Mouse (Mus musculus) spleen, adult 2 months (tissue): Measurements from ENCODE around the gene Rnf157. TPM values are rescaled to one million over a fixed set of nuclear protein-coding genes. Genes with fewer than 3 reads are reported as not detected.
A peak's percentile ranks its signal among the peaks of the same experiment; 100 is the strongest.

Source experiments
- DNase-seq, 2 experiments: peaks; one replicate each; pipeline versions ENCODE4 v3.0.0 to v3.0.0-alpha.2; 2012 to 2021; ENCODE audit warnings: low spot score in 2 of 2, low read depth in 1 of 2
- H3K27ac ChIP-seq: fragments of 200-500 bp; 2 replicates; pipeline ENCODE4 v1.5.1; 2012; ENCODE audit warnings: low read length, inconsistent platforms; ENCODE audit not compliant: insufficient read depth
- H3K27me3 ChIP-seq: fragments of 200-500 bp; 2 replicates; pipeline ENCODE4 v1.6.1; 2012; ENCODE audit warnings: mild to moderate bottlenecking, moderate library complexity, low read length, inconsistent platforms; ENCODE audit not compliant: control insufficient read depth, insufficient read depth
- H3K36me3 ChIP-seq: fragments of 200-500 bp; 2 replicates; pipeline ENCODE4 v1.6.1; 2012; ENCODE audit warnings: mild to moderate bottlenecking, low read length, inconsistent platforms; ENCODE audit not compliant: control insufficient read depth, insufficient read depth
- H3K4me1 ChIP-seq: fragments of 200-500 bp; 2 replicates; pipeline ENCODE4 v1.6.1; 2011; ENCODE audit warnings: inconsistent platforms; ENCODE audit not compliant: control insufficient read depth, insufficient read depth, insufficient read length
- H3K4me3 ChIP-seq: fragments of 200-500 bp; 2 replicates; pipeline ENCODE4 v1.5.1; 2011; ENCODE audit warnings: mild to moderate bottlenecking, inconsistent platforms; ENCODE audit not compliant: insufficient read depth, insufficient read length; ENCODE audit errors: extremely low read depth
- CTCF ChIP-seq: fragments of 200-500 bp; IDR thresholded peaks from 2 replicates; pipeline ENCODE4 v1.5.1; 2011; ENCODE audit warnings: mild to moderate bottlenecking, inconsistent platforms; ENCODE audit not compliant: insufficient read depth, insufficient read length, insufficient replicate concordance; ENCODE audit errors: extremely low read depth
- POLR2A ChIP-seq: fragments of 200-500 bp; IDR thresholded peaks from 2 replicates; pipeline ENCODE4 v1.6.1; 2011; ENCODE audit warnings: low read depth, low read length, inconsistent platforms
- WGBS: fragments of 180-500 bp; shearing (Covaris S2); methylation state at CpG from one replicate; pipeline ENCODE4 v1.1.7; 2018; 5-methylcytosine and 5-hydroxymethylcytosine counted together
- polyA plus RNA-seq: library from polyadenylated mRNA; depleted of rRNA; stranded (reverse); fragments of >200 nt; gene quantifications from 2 replicates; pipeline ENCODE4 v1.2.3, GENCODE M21; 2012

Rnf157 gene
- polyA plus RNA-seq, 1 experiment: 10.7 TPM

GRCm38 (mm10) chr11:116434287-116434966 lies 21.6 kb upstream of the Rnf157 start:
- peaks cover 28% of the 10 kb centered on the region; the same call in 1 of the 2 replicates for H3K4me1 ChIP-seq
- no peak for TF ChIP-seq CTCF
- TF ChIP-seq POLR2A: no peak
- H3K27ac ChIP-seq: peak overlapping the region; percentile 91
- peaks cover 10% of the 10 kb centered on the region for H3K36me3 ChIP-seq
- H3K27me3 ChIP-seq: no peaks in the 10 kb centered on the region
- H3K4me3 ChIP-seq: peak overlapping the region; percentile 92
- under 1% methylated on average over 36 of the region's 67 CpGs for WGBS
- peak in 1 of 2 experiments; percentile 39 for DNase-seq

GRCm38 (mm10) chr11:116433356-116434286 lies 20.8 kb upstream of the Rnf157 start, which contains the start of gene Ubald2:
Ubald2 (plus strand) TSS chr11:116434094.
- Histone ChIP-seq H3K4me1 (peaks cover 30% of the 10 kb centered on the region; the same call in 1 of the 2 replicates), H3K27me3 (no peaks in the 10 kb centered on the region), H3K4me3 (peak within 1 kb of the TSS; percentile 92), H3K36me3 (peaks cover 9% of the 10 kb centered on the region), H3K27ac (peak within 1 kb of the TSS; percentile 91)
- WGBS: 3% methylated on average over 66 of the region's 66 CpGs
- TF ChIP-seq POLR2A (peak; percentile 34; the same call in 1 of the 2 replicates), CTCF (no peak)
- DNase-seq: peak; percentile 99

DNA sequence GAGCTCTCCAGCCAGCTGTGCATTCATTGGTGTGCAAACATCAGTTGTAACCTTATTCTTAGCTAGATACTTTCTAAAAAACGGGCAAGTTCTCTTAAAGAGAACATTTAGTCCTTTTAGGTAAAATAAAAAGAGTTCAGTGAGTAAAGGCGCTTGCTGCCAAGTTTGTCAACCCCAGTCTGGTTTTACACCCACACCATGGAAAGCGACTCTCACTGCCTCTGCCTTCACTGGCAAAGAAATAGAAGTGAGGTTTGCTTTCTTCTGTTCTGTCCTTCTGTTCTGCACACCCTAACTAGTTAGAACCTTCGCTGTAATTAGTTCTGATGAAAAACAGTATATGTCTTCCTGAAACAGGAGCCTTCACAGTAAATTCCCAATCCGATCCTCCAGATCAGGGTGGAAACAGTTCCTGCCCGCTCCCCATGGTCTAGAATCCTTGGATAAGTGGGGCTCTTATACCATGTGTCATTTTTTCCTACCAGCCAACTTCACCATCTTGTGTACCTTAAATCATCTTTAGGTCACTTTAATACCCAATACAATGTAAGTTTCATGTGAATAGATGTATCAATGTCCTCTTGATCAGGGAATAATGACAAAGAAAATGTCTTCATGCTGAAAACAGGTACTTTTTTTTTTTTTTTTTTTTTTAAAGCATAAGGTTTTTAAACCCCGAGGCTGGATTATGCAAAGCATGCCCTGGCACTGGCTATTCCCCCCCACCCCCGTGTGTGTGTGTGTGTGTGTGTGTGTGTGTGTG lies 19.9 kb upstream of the Rnf157 start:
- no peak overlapping the region for H3K4me3 ChIP-seq
- H3K4me1 ChIP-seq: peaks cover 30% of the 10 kb centered on the region; the same call in 1 of the 2 replicates
- peaks cover 9% of the 10 kb centered on the region for H3K36me3 ChIP-seq
- DNase-seq: no peak
- peak overlapping the region; percentile 37; the same call in 1 of the 2 replicates for H3K27ac ChIP-seq
- 66% methylated on average over 8 of the region's 8 CpGs for WGBS
- TF ChIP-seq CTCF (no peak), POLR2A (no peak)
- no peaks in the 10 kb centered on the region for H3K27me3 ChIP-seq

DNA sequence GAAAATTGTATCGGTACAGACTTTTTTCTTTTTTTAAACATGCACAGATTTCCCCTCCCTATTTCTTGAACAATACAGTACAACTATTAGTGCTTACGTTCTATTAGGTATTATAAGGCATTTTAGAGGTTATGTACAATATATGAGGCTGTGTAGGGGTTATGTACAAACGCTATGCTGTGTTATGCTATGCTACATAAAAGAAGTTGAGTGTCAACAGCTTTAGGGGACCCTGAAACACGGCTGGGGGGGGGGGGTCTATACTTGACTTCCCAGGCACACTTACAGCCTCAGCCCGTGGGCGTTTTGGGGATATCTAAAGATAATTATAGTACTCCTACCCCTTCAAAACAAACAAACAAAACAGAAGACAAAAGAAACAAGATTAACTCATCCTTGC lies 19.3 kb upstream of the Rnf157 start:
- 87% methylated on average over 6 of the region's 6 CpGs for WGBS

GRCm38 (mm10) chr11:116431428-116432077 lies 18.7 kb upstream of the Rnf157 start:
- Histone ChIP-seq H3K36me3 (peaks cover under 1% of the 10 kb centered on the region), H3K27ac (no peak overlapping the region), H3K4me3 (no peak overlapping the region), H3K4me1 (peaks cover 26% of the 10 kb centered on the region; the same call in 1 of the 2 replicates), H3K27me3 (no peaks in the 10 kb centered on the region)
- TF ChIP-seq CTCF: no peak
- no peak for TF ChIP-seq POLR2A
- no peak for DNase-seq
- 86% methylated on average over 11 of the region's 11 CpGs for WGBS

More for the DNA sequence above, 19.3 kb upstream of the Rnf157 start:
- Histone ChIP-seq H3K4me1 (peaks cover 30% of the 10 kb centered on the region; the same call in 1 of the 2 replicates), H3K4me3 (no peak overlapping the region), H3K27ac (no peak overlapping the region), H3K27me3 (no peaks in the 10 kb centered on the region), H3K36me3 (peaks cover 2% of the 10 kb centered on the region)
- TF ChIP-seq CTCF: no peak
- no peak for TF ChIP-seq POLR2A
- DNase-seq: no peak
